Mouse (Mus musculus) urinary bladder, postnatal 10 days (tissue): ENCODE results near the gene Psen2.

ENCODE experiments used
- DNase-seq: peaks from one replicate; pipeline ENCODE4 v3.0.0; 2022; ENCODE audit warnings: low spot score

Gene Psen2

GRCm38 (mm10) chr1:180274725-180275308 lies 11.6 kb upstream of the Psen2 start:
- DNase-seq: no peak

DNA sequence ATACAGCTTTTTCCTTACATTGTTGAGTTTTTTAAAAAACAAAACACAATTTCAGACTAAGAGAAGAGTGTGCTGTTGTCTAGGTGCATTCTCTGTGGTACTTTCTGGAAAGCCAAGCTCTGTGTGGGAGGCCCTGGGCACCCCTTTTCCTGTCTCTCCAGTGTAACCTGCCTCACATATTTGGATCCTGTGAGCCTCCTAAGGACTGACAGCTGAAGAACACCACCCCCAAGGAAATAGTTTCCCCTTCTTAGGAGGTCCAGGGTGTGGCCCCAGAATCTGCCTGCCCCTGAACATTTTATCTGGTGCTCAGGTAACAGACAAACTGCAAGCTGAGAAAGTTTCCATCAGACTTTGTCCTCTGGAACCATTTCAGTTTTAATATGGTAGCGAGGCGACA lies 5.8 kb upstream of the Psen2 start:
- DNase-seq: no peak

DNA sequence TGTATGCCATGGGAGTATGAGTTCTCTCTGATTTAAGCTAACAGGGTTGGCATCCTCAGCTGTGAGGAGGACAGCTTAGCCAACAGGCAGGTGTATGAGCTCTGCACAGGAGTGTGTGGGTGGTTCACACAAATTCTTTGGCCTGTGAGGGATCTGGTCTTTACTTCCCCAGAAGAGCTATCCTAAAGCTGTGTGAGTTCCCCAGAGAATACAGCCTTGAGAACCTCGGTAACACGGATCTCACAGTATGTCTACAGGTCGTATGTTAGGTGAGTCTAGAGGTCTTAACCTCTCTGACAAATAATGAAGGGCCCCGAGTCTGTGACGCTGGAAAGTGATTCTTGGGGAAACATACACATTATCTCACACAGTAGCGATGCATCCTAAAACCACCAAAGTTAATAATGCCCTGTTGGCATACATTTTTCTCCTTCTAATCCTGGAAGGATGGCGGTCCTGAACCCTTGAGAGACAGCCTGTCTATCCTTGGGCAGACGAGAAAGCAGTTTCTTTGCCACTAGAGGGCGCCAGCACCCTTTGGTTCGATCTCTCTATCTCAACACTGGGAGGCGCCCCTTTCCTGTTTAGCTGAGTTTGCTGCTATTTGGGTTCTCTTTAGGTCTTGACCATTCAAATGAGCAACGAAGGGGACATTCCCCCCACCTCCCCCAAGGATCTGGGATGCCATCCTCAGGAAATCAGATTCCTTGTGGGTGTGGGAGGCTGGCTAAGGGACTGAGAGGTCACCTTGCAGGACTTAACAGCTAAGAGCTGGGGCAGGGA lies 5.2 kb upstream of the Psen2 start:
- peak; percentile 66 for DNase-seq

DNA sequence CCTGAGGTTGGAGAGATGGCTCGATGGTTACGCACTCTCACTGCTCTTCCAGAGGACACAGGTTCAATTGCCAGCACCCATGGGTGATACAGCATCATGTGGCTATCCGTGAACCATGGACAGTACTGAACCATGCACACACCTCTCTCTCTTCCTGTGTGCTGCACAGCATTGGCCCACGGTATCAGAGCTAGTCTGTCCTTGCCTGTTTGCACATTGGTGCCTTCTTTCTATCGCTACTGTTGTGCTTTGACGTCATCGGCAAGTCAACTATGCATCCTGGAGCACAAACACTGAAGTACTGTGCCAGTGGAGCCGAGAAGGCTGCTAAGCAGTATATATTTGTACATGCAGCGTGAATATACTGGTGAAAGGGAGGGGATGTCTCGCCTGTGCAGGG lies 3.9 kb upstream of the Psen2 start:
- DNase-seq: no peak

GRCm38 (mm10) chr1:180265399-180265798 lies 2.2 kb upstream of the Psen2 start:
- DNase-seq: no peak

DNA sequence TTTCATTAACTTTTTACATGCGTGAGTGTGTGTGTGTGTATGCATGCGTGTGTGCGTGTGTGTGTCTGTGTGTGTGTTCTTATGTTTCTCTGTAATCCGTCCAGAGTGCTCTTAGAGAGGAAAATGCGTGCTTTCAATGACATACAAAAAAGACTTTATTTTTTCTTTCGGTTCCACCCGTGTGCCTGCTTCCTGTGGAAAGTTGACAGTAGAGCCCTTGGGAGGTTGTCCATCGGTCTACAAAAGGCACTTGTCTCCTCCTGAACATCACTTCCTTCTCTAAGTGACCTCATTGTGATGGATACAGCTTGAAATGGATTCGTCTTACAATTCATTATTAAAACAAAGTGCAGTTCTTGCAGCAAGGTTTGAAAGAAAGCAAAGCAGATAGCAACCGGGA lies 1.6 kb upstream of the Psen2 start:
- DNase-seq: no peak

GRCm38 (mm10) chr1:180264389-180264788 lies 1.2 kb upstream of the Psen2 start:
- no peak for DNase-seq

- no peak for DNase-seq
Observed at GRCm38 (mm10) chr1:180261857-180262570, 1.2 kb downstream of the Psen2 start.

- no peak for DNase-seq
Observed at GRCm38 (mm10) chr1:180261415-180261814, 1.8 kb downstream of the Psen2 start.

DNA sequence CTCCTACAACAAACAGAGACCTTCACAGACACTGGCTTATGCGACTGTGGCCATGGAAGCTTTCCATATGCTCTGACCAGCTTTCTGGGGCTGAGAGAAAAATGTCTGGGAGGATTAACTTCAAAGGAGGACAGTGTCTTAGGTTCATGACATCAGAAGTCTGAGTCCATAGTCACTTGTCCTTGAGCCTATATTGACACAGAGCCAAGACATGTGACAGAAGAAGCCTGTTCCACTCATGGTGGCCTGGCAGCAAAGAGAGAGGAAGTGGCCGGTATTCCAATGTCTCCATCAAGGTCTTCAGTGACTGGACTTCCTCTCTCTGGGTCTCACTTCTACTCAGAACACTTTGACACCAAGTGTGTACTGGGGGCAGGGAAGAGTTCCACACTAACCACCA lies 2.4 kb downstream of the Psen2 start:
- DNase-seq: no peak

DNA sequence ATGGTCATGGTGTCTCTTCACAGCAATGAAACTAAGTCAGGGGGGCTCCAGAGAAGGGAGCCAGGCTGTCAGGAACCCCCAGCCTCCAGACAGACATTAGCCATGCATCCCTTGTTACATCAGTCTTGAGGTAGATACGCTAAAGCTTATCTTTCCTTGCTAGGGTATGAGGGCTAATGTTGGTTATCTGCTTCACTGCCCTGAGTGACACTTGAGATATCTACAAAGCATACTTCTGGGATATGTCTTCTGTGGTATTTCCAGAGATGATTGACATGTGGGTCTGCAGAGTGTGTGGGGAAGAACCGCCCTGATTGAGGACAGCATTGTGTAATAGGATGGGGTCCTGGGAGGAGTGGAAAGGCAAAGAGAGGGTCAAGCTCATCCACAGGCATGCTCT lies 3.5 kb downstream of the Psen2 start:
- no peak for DNase-seq

GRCm38 (mm10) chr1:180257446-180257845 lies 5.8 kb downstream of the Psen2 start:
- no peak for DNase-seq

- DNase-seq: no peak
Observed at GRCm38 (mm10) chr1:180256866-180257265, 6.4 kb downstream of the Psen2 start.

- peak; percentile 94 for DNase-seq
Observed at GRCm38 (mm10) chr1:180256138-180256674, 7.0 kb downstream of the Psen2 start.

DNA sequence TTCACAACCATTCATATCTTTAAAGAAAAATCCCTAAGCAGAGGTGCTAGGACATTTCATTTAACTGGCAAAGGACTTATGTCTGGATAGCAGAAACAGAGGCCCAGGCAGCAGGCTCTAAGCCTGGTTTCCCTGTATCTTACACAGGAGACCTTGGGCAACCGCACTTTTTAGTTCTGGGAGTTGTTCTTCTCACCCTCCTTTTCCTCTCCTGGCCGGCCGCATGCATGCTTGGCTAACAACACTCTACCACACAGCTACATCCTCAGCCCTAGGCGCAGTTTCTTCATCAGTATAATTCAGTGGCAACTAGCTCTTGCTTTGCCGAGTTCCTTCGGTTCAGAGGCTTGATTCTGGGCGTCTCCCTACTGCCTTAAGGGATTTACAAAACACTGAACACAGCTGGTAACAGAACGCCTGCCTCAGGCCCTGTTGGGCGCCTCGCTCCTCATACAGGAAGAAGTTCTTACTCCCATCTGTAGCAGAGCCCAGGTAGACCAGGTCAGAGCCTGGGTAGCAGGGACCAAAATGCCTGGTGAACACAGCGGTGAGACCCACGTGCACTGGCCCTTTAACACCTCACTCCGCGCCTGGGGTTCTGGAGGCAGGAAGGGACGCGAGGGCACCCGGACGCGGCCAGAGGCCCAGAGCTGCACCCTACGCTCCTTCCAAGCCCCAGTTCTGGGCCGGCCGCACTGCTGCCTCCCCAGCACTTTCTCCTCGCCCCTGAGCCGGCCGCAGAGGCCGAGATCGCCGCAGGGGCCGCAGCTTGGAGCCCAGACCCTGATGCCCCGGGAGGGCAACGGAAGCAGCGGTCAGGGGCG lies 7.7 kb downstream of the Psen2 start:
- no peak for DNase-seq

GRCm38 (mm10) chr1:180254316-180254715 lies 8.9 kb downstream of the Psen2 start:
- DNase-seq: no peak

DNA sequence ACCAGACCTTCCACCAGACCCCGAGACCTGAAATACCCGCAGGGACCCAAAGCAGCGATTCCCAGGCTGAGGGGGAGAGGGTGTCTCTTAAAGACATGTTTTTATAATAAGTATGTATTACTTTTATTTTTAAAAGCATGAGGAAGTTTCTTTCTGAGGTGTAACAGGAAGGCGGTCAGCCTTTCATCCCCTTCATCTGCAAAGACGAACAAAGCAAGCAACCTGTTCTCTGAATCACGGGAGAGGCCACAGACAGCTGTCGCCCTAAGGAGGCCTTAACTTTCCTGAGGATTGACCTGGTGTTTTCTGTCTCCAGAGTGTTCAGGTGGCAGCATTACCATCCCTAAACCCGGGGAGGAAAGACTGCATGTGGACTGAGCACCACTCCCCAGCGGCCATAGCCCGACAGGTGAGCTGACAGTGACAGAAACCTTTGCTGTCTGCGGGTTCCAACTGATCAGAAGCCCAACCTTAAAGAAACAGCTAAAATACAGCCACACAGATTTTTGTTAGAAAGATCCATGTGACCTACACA lies 10.5 kb downstream of the Psen2 start:
- no peak for DNase-seq

- DNase-seq: no peak
Observed at GRCm38 (mm10) chr1:180251176-180252048, 11.8 kb downstream of the Psen2 start.

GRCm38 (mm10) chr1:180250441-180250830 lies 12.8 kb downstream of the Psen2 start:
- DNase-seq: no peak

DNA sequence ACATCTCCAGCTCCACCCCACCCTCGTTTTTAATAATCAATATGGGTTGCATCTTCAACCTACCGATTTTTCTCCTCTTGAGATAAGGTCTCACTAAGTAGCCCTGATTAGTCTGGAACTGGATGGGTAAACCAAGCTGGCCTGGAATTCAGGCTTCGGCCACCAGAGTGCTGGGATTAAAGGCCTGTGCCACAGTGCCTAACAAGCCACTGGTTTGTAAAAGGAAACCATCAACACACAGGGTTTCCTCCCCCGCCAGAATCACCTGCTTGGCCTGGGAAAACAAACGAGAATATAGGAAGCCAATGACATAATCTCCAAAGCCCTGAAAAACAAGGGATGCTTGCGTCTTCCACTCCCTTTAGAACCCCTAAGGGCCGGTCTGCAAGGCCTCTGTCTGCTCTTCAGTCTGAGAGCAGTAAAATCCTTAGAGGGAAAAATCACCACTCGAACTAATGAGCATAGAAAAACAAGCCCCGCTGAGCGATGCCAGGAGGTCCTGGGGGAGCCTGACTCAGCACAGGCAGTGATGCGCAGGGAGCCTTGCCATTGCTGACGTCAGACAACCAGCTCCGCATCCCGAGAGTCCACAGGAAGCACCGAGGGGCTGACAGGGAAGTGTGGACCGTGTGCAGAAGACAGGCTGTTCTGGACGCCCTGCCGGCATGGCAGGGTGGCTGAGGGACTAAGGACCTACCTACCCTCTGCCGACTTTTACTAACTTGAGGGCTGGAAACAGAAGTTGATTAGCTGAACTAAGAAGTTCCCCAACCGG lies 13.4 kb downstream of the Psen2 start:
- no peak for DNase-seq
